Mouse (Mus musculus): ENCODE measurements around the gene Calcrl. TPM values are rescaled to one million over a fixed set of nuclear protein-coding genes. Genes with fewer than 3 reads are reported as not detected.
"Not testable (repeated sequence)": the region's sequence is repeated elsewhere in the genome, so short reads cannot be mapped to it uniquely, and the experiment has no call there.

Gene Calcrl
- polyA plus RNA-seq, 1 experiment from 2014 or later = 34.3 TPM

GRCm38 (mm10) chr2:84416501-84416900, 8.7 kb downstream of the Calcrl start:
- 82% methylated on average over 4 of the region's 4 CpGs for WGBS
- no peak for DNase-seq (ENCODE audit: low spot score)

GRCm38 (mm10) chr2:84409796-84410592, 15.2 kb downstream of the Calcrl start:
- Histone ChIP-seq H3K27me3 (replicated peaks; ENCODE audit: control insufficient read depth, insufficient read depth, low read length) (no peaks in the 10 kb centered on the region), H3K4me1 (replicated peaks; ENCODE audit: control insufficient read depth, insufficient read depth, low read length) (no peaks in the 10 kb centered on the region), H3K9me3 (ENCODE audit: control insufficient read depth, low read length) (no peaks in the 10 kb centered on the region), H3K4me3 (ENCODE audit: low read depth, low read length) (no peak overlapping the region), H3K36me3 (ENCODE audit: control insufficient read depth, insufficient read depth, low read length) (no peaks in the 10 kb centered on the region), H3K27ac (ENCODE audit: low read depth) (no peak overlapping the region), H3K9ac (ENCODE audit: low read length) (no peak overlapping the region), H3K4me2 (ENCODE audit: low read length) (no peak overlapping the region)
- ATAC-seq (replicated peaks; ENCODE audit: low FRiP score, low TSS enrichment, low read depth) = no peak
- DNase-seq (ENCODE audit: low spot score) = no peak

More at GRCm38 (mm10) chr2:84416501-84416900, 8.7 kb downstream of the Calcrl start:
- no peaks in the 10 kb centered on the region for H3K27me3 ChIP-seq (replicated peaks; ENCODE audit: control insufficient read depth, insufficient read depth, low read length)
- H3K4me1 ChIP-seq (replicated peaks; ENCODE audit: control insufficient read depth, insufficient read depth, low read length) = no peaks in the 10 kb centered on the region
- no peaks in the 10 kb centered on the region for H3K9me3 ChIP-seq (ENCODE audit: control insufficient read depth, low read length)
- H3K9ac ChIP-seq (ENCODE audit: low read length) = no peak overlapping the region
- no peak overlapping the region for H3K4me3 ChIP-seq (ENCODE audit: low read depth, low read length)
- H3K36me3 ChIP-seq (ENCODE audit: control insufficient read depth, insufficient read depth, low read length) = no peaks in the 10 kb centered on the region
- no peak overlapping the region for H3K27ac ChIP-seq (ENCODE audit: low read depth)
- H3K4me2 ChIP-seq (ENCODE audit: low read length) = no peak overlapping the region
- no peak for ATAC-seq (replicated peaks; ENCODE audit: low FRiP score, low TSS enrichment, low read depth)

- Histone ChIP-seq H3K9ac (ENCODE audit: low read length) (no peak overlapping the region), H3K9me3 (ENCODE audit: control insufficient read depth, low read length) (no peaks in the 10 kb centered on the region), H3K4me3 (ENCODE audit: low read depth, low read length) (no peak overlapping the region), H3K4me2 (ENCODE audit: low read length) (no peak overlapping the region), H3K36me3 (ENCODE audit: control insufficient read depth, insufficient read depth, low read length) (no peaks in the 10 kb centered on the region), H3K27me3 (replicated peaks; ENCODE audit: control insufficient read depth, insufficient read depth, low read length) (no peaks in the 10 kb centered on the region), H3K4me1 (replicated peaks; ENCODE audit: control insufficient read depth, insufficient read depth, low read length) (no peaks in the 10 kb centered on the region), H3K27ac (ENCODE audit: low read depth) (no peak overlapping the region)
- WGBS = 93% methylated on average over 3 of the region's 3 CpGs
- ATAC-seq (replicated peaks; ENCODE audit: low FRiP score, low TSS enrichment, low read depth) = no peak
- DNase-seq (ENCODE audit: low spot score) = no peak
Observed at GRCm38 (mm10) chr2:84404834-84405233, 20.4 kb downstream of the Calcrl start.

GRCm38 (mm10) chr2:84402713-84403112, 22.5 kb downstream of the Calcrl start:
- no peak overlapping the region for H3K4me3 ChIP-seq (ENCODE audit: low read depth, low read length)
- 63% methylated on average over 3 of the region's 3 CpGs for WGBS
- no peak for ATAC-seq (replicated peaks; ENCODE audit: low FRiP score, low TSS enrichment, low read depth)
- no peaks in the 10 kb centered on the region for H3K27me3 ChIP-seq (replicated peaks; ENCODE audit: control insufficient read depth, insufficient read depth, low read length)
- no peak overlapping the region for H3K27ac ChIP-seq (ENCODE audit: low read depth)
- H3K9ac ChIP-seq (ENCODE audit: low read length) = no peak overlapping the region
- H3K9me3 ChIP-seq (ENCODE audit: control insufficient read depth, low read length) = no peaks in the 10 kb centered on the region
- no peak overlapping the region for H3K4me2 ChIP-seq (ENCODE audit: low read length)
- DNase-seq (ENCODE audit: low spot score) = no peak
- no peaks in the 10 kb centered on the region for H3K4me1 ChIP-seq (replicated peaks; ENCODE audit: control insufficient read depth, insufficient read depth, low read length)
- H3K36me3 ChIP-seq (ENCODE audit: control insufficient read depth, insufficient read depth, low read length) = no peaks in the 10 kb centered on the region

GRCm38 (mm10) chr2:84396557-84396956, 28.7 kb downstream of the Calcrl start:
- ATAC-seq (replicated peaks; ENCODE audit: low FRiP score, low TSS enrichment, low read depth) = no peak
- H3K27me3 ChIP-seq (replicated peaks; ENCODE audit: control insufficient read depth, insufficient read depth, low read length) = no peaks in the 10 kb centered on the region
- no peaks in the 10 kb centered on the region for H3K9me3 ChIP-seq (ENCODE audit: control insufficient read depth, low read length)
- H3K4me1 ChIP-seq (replicated peaks; ENCODE audit: control insufficient read depth, insufficient read depth, low read length) = no peaks in the 10 kb centered on the region
- WGBS = 85% methylated on average over 4 of the region's 4 CpGs
- no peak overlapping the region for H3K4me3 ChIP-seq (ENCODE audit: low read depth, low read length)
- no peak for DNase-seq (ENCODE audit: low spot score)
- no peak overlapping the region for H3K9ac ChIP-seq (ENCODE audit: low read length)
- H3K27ac ChIP-seq (ENCODE audit: low read depth) = no peak overlapping the region
- H3K4me2 ChIP-seq (ENCODE audit: low read length) = no peak overlapping the region
- no peaks in the 10 kb centered on the region for H3K36me3 ChIP-seq (ENCODE audit: control insufficient read depth, insufficient read depth, low read length)

- Histone ChIP-seq H3K27me3 (replicated peaks; ENCODE audit: control insufficient read depth, insufficient read depth, low read length) (no peaks in the 10 kb centered on the region), H3K27ac (ENCODE audit: low read depth) (no peak overlapping the region), H3K4me2 (ENCODE audit: low read length) (no peak overlapping the region), H3K4me3 (ENCODE audit: low read depth, low read length) (no peak overlapping the region), H3K9me3 (ENCODE audit: control insufficient read depth, low read length) (no peaks in the 10 kb centered on the region), H3K4me1 (replicated peaks; ENCODE audit: control insufficient read depth, insufficient read depth, low read length) (0 out of 2 replicates have a peak, but pooled peaks cover 5% of the 10 kb centered on the region), H3K36me3 (ENCODE audit: control insufficient read depth, insufficient read depth, low read length) (no peaks in the 10 kb centered on the region), H3K9ac (ENCODE audit: low read length) (no peak overlapping the region)
- no peak for ATAC-seq (replicated peaks; ENCODE audit: low FRiP score, low TSS enrichment, low read depth)
- no peak for DNase-seq (ENCODE audit: low spot score)
- WGBS = 82% methylated on average over 4 of the region's 4 CpGs
Observed at GRCm38 (mm10) chr2:84393236-84393635, 32.0 kb downstream of the Calcrl start.

GRCm38 (mm10) chr2:84389075-84389474, 36.1 kb downstream of the Calcrl start:
- ATAC-seq (replicated peaks; ENCODE audit: low FRiP score, low TSS enrichment, low read depth) = no peak
- no peak overlapping the region for H3K27ac ChIP-seq (ENCODE audit: low read depth)
- H3K36me3 ChIP-seq (ENCODE audit: control insufficient read depth, insufficient read depth, low read length) = no peaks in the 10 kb centered on the region
- no peak overlapping the region for H3K4me2 ChIP-seq (ENCODE audit: low read length)
- H3K9me3 ChIP-seq (ENCODE audit: control insufficient read depth, low read length) = no peaks in the 10 kb centered on the region
- no peaks in the 10 kb centered on the region for H3K27me3 ChIP-seq (replicated peaks; ENCODE audit: control insufficient read depth, insufficient read depth, low read length)
- peaks cover 13% of the 10 kb centered on the region for H3K4me1 ChIP-seq (replicated peaks; ENCODE audit: control insufficient read depth, insufficient read depth, low read length)
- H3K4me3 ChIP-seq (ENCODE audit: low read depth, low read length) = no peak overlapping the region
- DNase-seq (ENCODE audit: low spot score) = no peak
- no peak overlapping the region for H3K9ac ChIP-seq (ENCODE audit: low read length)

- not testable (repeated sequence) for H3K4me3 ChIP-seq (ENCODE audit: low read depth, low read length); H3K9ac ChIP-seq (ENCODE audit: low read length); H3K36me3 ChIP-seq (ENCODE audit: control insufficient read depth, insufficient read depth, low read length); H3K4me2 ChIP-seq (ENCODE audit: low read length); ATAC-seq (replicated peaks; ENCODE audit: low FRiP score, low TSS enrichment, low read depth); H3K9me3 ChIP-seq (ENCODE audit: control insufficient read depth, low read length); H3K27me3 ChIP-seq (replicated peaks; ENCODE audit: control insufficient read depth, insufficient read depth, low read length); DNase-seq (ENCODE audit: low spot score); H3K27ac ChIP-seq (ENCODE audit: low read depth)
- H3K4me1 ChIP-seq (replicated peaks; ENCODE audit: control insufficient read depth, insufficient read depth, low read length) = peaks cover 13% of the 10 kb centered on the region
- 78% methylated on average over 14 of the region's 14 CpGs for WGBS
Observed at GRCm38 (mm10) chr2:84388537-84388936, 36.7 kb downstream of the Calcrl start.

GRCm38 (mm10) chr2:84388023-84388416, 37.2 kb downstream of the Calcrl start:
- Histone ChIP-seq H3K9ac (ENCODE audit: low read length) (no peak overlapping the region), H3K36me3 (ENCODE audit: control insufficient read depth, insufficient read depth, low read length) (no peaks in the 10 kb centered on the region), H3K4me1 (replicated peaks; ENCODE audit: control insufficient read depth, insufficient read depth, low read length) (peaks cover 13% of the 10 kb centered on the region), H3K4me3 (ENCODE audit: low read depth, low read length) (no peak overlapping the region), H3K9me3 (ENCODE audit: control insufficient read depth, low read length) (no peaks in the 10 kb centered on the region), H3K27ac (ENCODE audit: low read depth) (no peak overlapping the region), H3K27me3 (replicated peaks; ENCODE audit: control insufficient read depth, insufficient read depth, low read length) (no peaks in the 10 kb centered on the region), H3K4me2 (ENCODE audit: low read length) (no peak overlapping the region)
- no peak for DNase-seq (ENCODE audit: low spot score)
- 78% methylated on average over 7 of the region's 7 CpGs for WGBS
- ATAC-seq (replicated peaks; ENCODE audit: low FRiP score, low TSS enrichment, low read depth) = no peak
